Mouse (Mus musculus): ENCODE results near the gene Zfp787. TPM values are rescaled to one million over a fixed set of nuclear protein-coding genes. Genes with fewer than 3 reads are reported as not detected.
A peak's percentile ranks its signal among the peaks of the same experiment; 100 is the strongest.

Gene Zfp787
- polyA plus RNA-seq, 1 experiment from 2014 or later = 11.2 TPM

- Histone ChIP-seq H3K9ac (ENCODE audit: low read length) (no peak overlapping the region), H3K4me3 (ENCODE audit: low read depth, low read length) (no peak overlapping the region), H3K4me1 (replicated peaks; ENCODE audit: control insufficient read depth, insufficient read depth, low read length) (no peaks in the 10 kb centered on the region), H3K27ac (ENCODE audit: low read depth, low read length) (no peak overlapping the region), H3K9me3 (ENCODE audit: control insufficient read depth, low read length) (no peaks in the 10 kb centered on the region), H3K27me3 (ENCODE audit: control insufficient read depth, insufficient read depth, low read length) (no peaks in the 10 kb centered on the region), H3K4me2 (ENCODE audit: low read depth, low read length, severe bottlenecking) (no peak overlapping the region), H3K36me3 (ENCODE audit: control insufficient read depth, insufficient read depth, low read length) (no peaks in the 10 kb centered on the region; the same call in 1 of the 2 replicates)
- ATAC-seq (replicated peaks; ENCODE audit: low FRiP score) (no peak), DNase-seq (ENCODE audit: low spot score) (no peak)
- WGBS = 91% methylated on average over 2 of the region's 2 CpGs
These were observed 8.8 kb downstream of the Zfp787 start for GRCm38 (mm10) chr7:6146982-6147325.

DNA sequence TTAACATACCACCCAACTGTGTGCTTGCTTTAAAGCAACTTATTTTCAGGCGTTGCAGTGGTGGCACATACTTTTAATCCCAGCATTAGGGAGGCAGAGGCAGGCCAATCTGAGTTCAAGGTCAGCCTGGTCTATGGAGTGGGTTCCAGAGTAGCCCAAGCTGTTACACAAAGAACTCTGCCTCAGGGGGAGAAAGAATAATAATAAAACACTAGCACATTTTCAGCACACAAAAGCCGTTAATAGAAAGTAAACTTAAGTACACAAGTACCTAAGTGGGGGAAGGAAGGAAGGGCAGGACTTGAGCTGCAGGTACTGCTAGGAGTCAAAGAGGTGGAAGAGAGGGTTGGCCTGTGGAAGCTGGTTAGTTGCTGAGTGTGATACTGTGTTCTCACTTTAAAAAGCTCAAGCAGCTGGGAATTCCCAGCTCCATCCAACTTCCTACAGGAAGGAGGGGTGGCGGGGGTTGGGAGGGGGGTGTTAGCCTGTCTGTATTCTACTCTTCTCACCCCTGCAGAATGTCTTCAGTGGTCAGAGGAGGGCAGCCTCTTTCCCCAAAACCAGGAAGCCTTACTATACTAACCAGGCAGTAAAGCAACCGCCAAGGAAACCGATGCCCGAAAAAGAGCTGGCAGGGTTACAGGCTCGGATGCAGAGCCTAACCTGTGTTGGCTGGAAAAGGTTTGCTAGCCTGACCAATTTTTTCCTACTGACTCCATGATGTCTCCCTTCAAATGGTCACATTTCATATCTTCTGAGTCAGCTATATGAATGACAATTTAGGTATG, 9.4 kb downstream of the Zfp787 start:
- Histone ChIP-seq H3K27me3 (ENCODE audit: control insufficient read depth, insufficient read depth, low read length) (no peaks in the 10 kb centered on the region), H3K27ac (ENCODE audit: low read depth, low read length) (no peak overlapping the region), H3K4me1 (replicated peaks; ENCODE audit: control insufficient read depth, insufficient read depth, low read length) (no peaks in the 10 kb centered on the region), H3K4me2 (ENCODE audit: low read depth, low read length, severe bottlenecking) (no peak overlapping the region), H3K9me3 (ENCODE audit: control insufficient read depth, low read length) (no peaks in the 10 kb centered on the region), H3K9ac (ENCODE audit: low read length) (no peak overlapping the region), H3K36me3 (ENCODE audit: control insufficient read depth, insufficient read depth, low read length) (no peaks in the 10 kb centered on the region; the same call in 1 of the 2 replicates), H3K4me3 (ENCODE audit: low read depth, low read length) (no peak overlapping the region)
- 89% methylated on average over 7 of the region's 7 CpGs for WGBS
- DNase-seq (ENCODE audit: low spot score) (no peak), ATAC-seq (replicated peaks; ENCODE audit: low FRiP score) (no peak)

- 95% methylated on average over 8 of the region's 8 CpGs for WGBS
- no peaks in the 10 kb centered on the region; the same call in 1 of the 2 replicates for H3K36me3 ChIP-seq (ENCODE audit: control insufficient read depth, insufficient read depth, low read length)
- H3K9me3 ChIP-seq (ENCODE audit: control insufficient read depth, low read length) = no peaks in the 10 kb centered on the region
- no peak overlapping the region for H3K9ac ChIP-seq (ENCODE audit: low read length)
- no peak overlapping the region for H3K4me2 ChIP-seq (ENCODE audit: low read depth, low read length, severe bottlenecking)
- H3K27ac ChIP-seq (ENCODE audit: low read depth, low read length) = no peak overlapping the region
- no peak overlapping the region for H3K4me3 ChIP-seq (ENCODE audit: low read depth, low read length)
- no peaks in the 10 kb centered on the region for H3K27me3 ChIP-seq (ENCODE audit: control insufficient read depth, insufficient read depth, low read length)
- DNase-seq (ENCODE audit: low spot score) = no peak
- ATAC-seq (replicated peaks; ENCODE audit: low FRiP score) = no peak
- H3K4me1 ChIP-seq (replicated peaks; ENCODE audit: control insufficient read depth, insufficient read depth, low read length) = no peaks in the 10 kb centered on the region
These were observed 10.2 kb downstream of the Zfp787 start for GRCm38 (mm10) chr7:6145423-6146188.

DNA sequence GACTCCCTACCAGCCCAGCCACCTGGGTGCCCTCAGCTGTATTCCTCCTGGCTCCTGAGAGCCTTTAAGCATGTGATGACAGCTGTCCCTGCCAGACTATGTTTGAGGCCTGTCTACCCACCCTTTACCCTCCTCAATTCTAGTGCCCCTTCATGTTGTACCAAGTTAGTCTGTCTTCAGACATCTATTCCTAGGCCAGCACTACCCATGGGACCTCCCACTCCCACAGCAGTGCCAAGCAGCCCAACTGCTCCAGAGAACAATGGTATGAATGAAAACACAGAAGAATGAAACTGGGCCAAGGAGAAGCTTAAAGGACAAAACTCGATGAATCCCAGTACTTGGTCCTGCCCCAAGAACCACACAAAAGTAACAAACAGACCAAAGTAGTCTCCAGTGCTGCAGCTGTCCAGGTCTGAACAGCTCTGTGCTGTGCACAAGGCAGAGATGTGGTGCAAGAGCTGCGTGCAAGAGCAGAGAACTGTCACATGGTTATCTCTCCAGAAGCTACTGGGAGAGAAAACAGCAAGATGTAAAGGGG, 11.7 kb downstream of the Zfp787 start:
- ATAC-seq (replicated peaks; ENCODE audit: low FRiP score) (no peak), DNase-seq (ENCODE audit: low spot score) (no peak)
- H3K9me3 ChIP-seq (ENCODE audit: control insufficient read depth, low read length) = no peaks in the 10 kb centered on the region
- no peaks in the 10 kb centered on the region for H3K4me1 ChIP-seq (replicated peaks; ENCODE audit: control insufficient read depth, insufficient read depth, low read length)
- no peaks in the 10 kb centered on the region; the same call in 1 of the 2 replicates for H3K36me3 ChIP-seq (ENCODE audit: control insufficient read depth, insufficient read depth, low read length)
- H3K4me3 ChIP-seq (ENCODE audit: low read depth, low read length) = no peak overlapping the region
- 94% methylated on average over 2 of the region's 2 CpGs for WGBS
- H3K27ac ChIP-seq (ENCODE audit: low read depth, low read length) = no peak overlapping the region
- H3K9ac ChIP-seq (ENCODE audit: low read length) = no peak overlapping the region
- no peaks in the 10 kb centered on the region for H3K27me3 ChIP-seq (ENCODE audit: control insufficient read depth, insufficient read depth, low read length)
- H3K4me2 ChIP-seq (ENCODE audit: low read depth, low read length, severe bottlenecking) = no peak overlapping the region

- Histone ChIP-seq H3K27ac (ENCODE audit: low read depth, low read length) (no peak overlapping the region), H3K36me3 (ENCODE audit: control insufficient read depth, insufficient read depth, low read length) (no peaks in the 10 kb centered on the region; the same call in 1 of the 2 replicates), H3K4me3 (ENCODE audit: low read depth, low read length) (no peak overlapping the region), H3K9me3 (ENCODE audit: control insufficient read depth, low read length) (no peaks in the 10 kb centered on the region), H3K4me1 (replicated peaks; ENCODE audit: control insufficient read depth, insufficient read depth, low read length) (no peaks in the 10 kb centered on the region), H3K27me3 (ENCODE audit: control insufficient read depth, insufficient read depth, low read length) (no peaks in the 10 kb centered on the region), H3K4me2 (ENCODE audit: low read depth, low read length, severe bottlenecking) (no peak overlapping the region), H3K9ac (ENCODE audit: low read length) (no peak overlapping the region)
- ATAC-seq (replicated peaks; ENCODE audit: low FRiP score) = no peak
- no peak for DNase-seq (ENCODE audit: low spot score)
- WGBS = 92% methylated on average over 3 of the region's 3 CpGs
These were observed 16.5 kb downstream of the Zfp787 start for GRCm38 (mm10) chr7:6139295-6139694.

- Histone ChIP-seq H3K9ac (ENCODE audit: low read length) (no peak overlapping the region), H3K9me3 (ENCODE audit: control insufficient read depth, low read length) (no peaks in the 10 kb centered on the region; the same call in 1 of the 2 replicates), H3K27ac (ENCODE audit: low read depth, low read length) (no peak overlapping the region), H3K27me3 (ENCODE audit: control insufficient read depth, insufficient read depth, low read length) (no peaks in the 10 kb centered on the region), H3K4me1 (replicated peaks; ENCODE audit: control insufficient read depth, insufficient read depth, low read length) (no peaks in the 10 kb centered on the region), H3K4me2 (ENCODE audit: low read depth, low read length, severe bottlenecking) (no peak overlapping the region), H3K4me3 (ENCODE audit: low read depth, low read length) (no peak overlapping the region), H3K36me3 (ENCODE audit: control insufficient read depth, insufficient read depth, low read length) (peaks cover 7% of the 10 kb centered on the region; the same call in 1 of the 2 replicates)
- DNase-seq (ENCODE audit: low spot score) (no peak), ATAC-seq (replicated peaks; ENCODE audit: low FRiP score) (no peak)
These were observed 19.3 kb downstream of the Zfp787 start for GRCm38 (mm10) chr7:6136497-6136896.

DNA sequence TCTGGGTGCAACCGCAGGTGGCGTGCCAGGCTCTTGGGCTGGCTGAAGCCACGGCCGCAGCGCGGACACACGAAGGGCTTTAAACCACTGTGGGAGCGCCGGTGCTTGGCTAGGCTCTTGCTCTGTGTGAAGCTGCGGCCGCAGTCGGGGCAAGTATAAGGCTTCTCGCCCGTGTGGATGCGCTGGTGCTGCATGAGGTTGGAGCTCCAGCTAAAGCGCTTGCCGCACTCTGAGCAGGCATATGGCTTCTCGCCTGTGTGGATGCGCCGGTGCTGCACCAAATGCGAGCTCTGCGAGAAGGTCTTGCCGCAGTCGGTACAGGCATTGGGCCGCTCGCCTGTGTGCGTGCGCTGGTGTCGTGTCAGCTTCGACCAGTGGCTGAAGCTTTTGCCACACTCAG, 23.2 kb downstream of the Zfp787 start:
- 77% methylated on average over 30 of the region's 30 CpGs for WGBS
- peaks cover 7% of the 10 kb centered on the region; the same call in 1 of the 2 replicates for H3K36me3 ChIP-seq (ENCODE audit: control insufficient read depth, insufficient read depth, low read length)
- H3K4me2 ChIP-seq (ENCODE audit: low read depth, low read length, severe bottlenecking) = no peak overlapping the region
- DNase-seq (ENCODE audit: low spot score) (peak; percentile 45), ATAC-seq (replicated peaks; ENCODE audit: low FRiP score) (no peak)
- no peaks in the 10 kb centered on the region for H3K27me3 ChIP-seq (ENCODE audit: control insufficient read depth, insufficient read depth, low read length)
- no peaks in the 10 kb centered on the region; the same call in 1 of the 2 replicates for H3K9me3 ChIP-seq (ENCODE audit: control insufficient read depth, low read length)
- H3K9ac ChIP-seq (ENCODE audit: low read length) = no peak overlapping the region
- no peak overlapping the region for H3K27ac ChIP-seq (ENCODE audit: low read depth, low read length)
- no peak overlapping the region for H3K4me3 ChIP-seq (ENCODE audit: low read depth, low read length)
- H3K4me1 ChIP-seq (replicated peaks; ENCODE audit: control insufficient read depth, insufficient read depth, low read length) = no peaks in the 10 kb centered on the region

DNA sequence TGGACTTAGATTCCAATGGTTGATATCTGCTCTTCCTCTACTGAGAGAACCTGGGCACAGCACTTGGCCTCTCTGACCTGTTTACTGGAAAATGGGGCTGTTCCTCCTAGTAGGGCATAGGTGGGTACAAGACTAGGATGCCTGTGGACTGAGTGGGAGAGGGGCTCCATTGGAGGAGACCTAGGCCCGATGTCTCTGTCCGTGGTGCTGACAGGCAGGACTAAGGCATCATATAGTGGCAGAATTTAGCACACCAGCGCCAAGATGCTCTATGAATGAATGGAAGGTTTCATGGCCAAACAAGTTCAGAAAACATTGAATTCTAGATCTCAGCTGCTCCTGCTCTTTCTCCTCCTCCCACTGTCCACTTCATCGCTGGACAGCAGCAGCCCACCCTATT, 25.5 kb downstream of the Zfp787 start:
- Histone ChIP-seq H3K36me3 (ENCODE audit: control insufficient read depth, insufficient read depth, low read length) (peaks cover 7% of the 10 kb centered on the region; the same call in 1 of the 2 replicates), H3K27me3 (ENCODE audit: control insufficient read depth, insufficient read depth, low read length) (no peaks in the 10 kb centered on the region), H3K27ac (ENCODE audit: low read depth, low read length) (no peak overlapping the region), H3K9ac (ENCODE audit: low read length) (no peak overlapping the region), H3K4me1 (replicated peaks; ENCODE audit: control insufficient read depth, insufficient read depth, low read length) (no peaks in the 10 kb centered on the region), H3K9me3 (ENCODE audit: control insufficient read depth, low read length) (no peaks in the 10 kb centered on the region; the same call in 1 of the 2 replicates), H3K4me3 (ENCODE audit: low read depth, low read length) (no peak overlapping the region), H3K4me2 (ENCODE audit: low read depth, low read length, severe bottlenecking) (no peak overlapping the region)
- peak; percentile 51 for DNase-seq (ENCODE audit: low spot score)
- ATAC-seq (replicated peaks; ENCODE audit: low FRiP score) = no peak
- WGBS = 28% methylated on average over 4 of the region's 4 CpGs

Measured in forebrain, embryonic 11.5 days (tissue).